Mouse (Mus musculus) neural tube, embryonic 14.5 days (tissue): Measurements from ENCODE around the gene Ttc41. TPM values are rescaled to one million over a fixed set of nuclear protein-coding genes. Genes with fewer than 3 reads are reported as not detected.

ENCODE experiments used
- ATAC-seq: fragments of 200-750 bp; cut with Nextera tagmentation; 2 replicates; pipeline ENCODE4 v1.8.0; 2017; ENCODE audit warnings: low read depth, mild to moderate bottlenecking, moderate TSS enrichment, moderate library complexity
- H3K27ac ChIP-seq: fragments of 300-500 bp; sonication (generic); 2 replicates; pipeline ENCODE4 v1.5.1; 2014; ENCODE audit warnings: low read depth, mild to moderate bottlenecking, control low read depth, low read length, moderate library complexity, mixed read lengths
- H3K27me3 ChIP-seq: fragments of 300-500 bp; sonication (generic); 2 replicates; pipeline ENCODE4 v1.6.1; 2014; ENCODE audit warnings: low read length; ENCODE audit not compliant: control insufficient read depth, insufficient read depth
- H3K36me3 ChIP-seq: fragments of 300-500 bp; sonication (generic); 2 replicates; pipeline ENCODE4 v1.6.1; 2014; ENCODE audit warnings: low read length, mixed read lengths; ENCODE audit not compliant: control insufficient read depth, insufficient read depth
- H3K4me1 ChIP-seq: fragments of 300-500 bp; sonication (generic); 2 replicates; pipeline ENCODE4 v1.6.1; 2014; ENCODE audit warnings: low read length; ENCODE audit not compliant: control insufficient read depth, insufficient read depth
- H3K4me2 ChIP-seq: fragments of 300-500 bp; sonication (generic); 2 replicates; pipeline ENCODE4 v1.6.1; 2014; ENCODE audit warnings: mild to moderate bottlenecking, low read depth, low read length, control low read depth
- H3K4me3 ChIP-seq: fragments of 300-500 bp; sonication (generic); 2 replicates; pipeline ENCODE4 v1.5.1; 2014; ENCODE audit warnings: low read depth, low read length, control low read depth, mixed read lengths
- H3K9ac ChIP-seq: fragments of 300-500 bp; sonication (generic); replicated peaks from 2 replicates; pipeline ENCODE4 v1.6.1; 2014; ENCODE audit warnings: low read depth, mild to moderate bottlenecking, control low read depth, low read length, mixed read lengths
- H3K9me3 ChIP-seq: fragments of 300-500 bp; sonication (generic); 2 replicates; pipeline ENCODE4 v1.6.1; 2016; ENCODE audit warnings: low read length; ENCODE audit not compliant: control insufficient read depth
- WGBS: fragments of 180-500 bp; shearing (Covaris S2); extraction: QIAGEN DNeasy Blood & Tissue Kit; methylation state at CpG from one replicate; pipeline ENCODE4 v1.1.7; 2014; 5-methylcytosine and 5-hydroxymethylcytosine counted together
- polyA plus RNA-seq: library from polyadenylated mRNA; unstranded; fragments of >200 nt; fragmentation: Nextera tagmentation; extraction: Ambion mirVana; gene quantifications from 2 replicates; pipeline ENCODE4 v1.2.1, GENCODE M21; 2014

Ttc41 gene
- polyA plus RNA-seq, 1 experiment from 2014 or later, result 2.0 TPM

DNA sequence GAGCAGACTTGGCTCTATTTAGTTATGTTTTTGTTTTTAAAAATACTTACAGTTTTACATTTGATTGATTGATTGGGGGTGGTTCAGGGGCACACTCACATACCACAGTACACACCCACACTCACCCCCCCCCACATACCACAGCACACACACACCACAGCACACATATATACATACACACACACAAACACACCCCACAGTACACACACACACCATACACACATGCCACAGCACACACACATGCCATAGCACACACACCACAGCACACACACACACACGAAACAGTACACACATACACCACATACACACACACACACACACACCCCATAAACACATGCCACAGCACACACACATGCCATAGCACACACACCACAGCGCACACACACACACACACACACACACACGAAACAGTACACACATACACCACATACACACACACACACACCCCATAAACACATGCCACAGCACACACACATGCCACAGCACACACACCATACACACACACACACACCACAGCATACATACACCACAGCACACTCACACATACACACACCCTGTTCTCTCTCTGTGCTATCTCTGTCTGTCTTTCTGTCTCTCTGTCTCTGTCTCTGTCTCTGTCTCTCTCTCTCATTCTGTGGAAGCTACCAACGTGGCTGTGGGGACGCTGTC is 90.6 kb downstream of the Ttc41 start:
- H3K27ac ChIP-seq, result no peak overlapping the region
- no peak overlapping the region for H3K4me2 ChIP-seq
- WGBS, result 92% methylated on average over 5 of the region's 5 CpGs
- no peaks in the 10 kb centered on the region for H3K4me1 ChIP-seq
- H3K27me3 ChIP-seq, result no peaks in the 10 kb centered on the region
- H3K4me3 ChIP-seq, result no peak overlapping the region
- H3K36me3 ChIP-seq, result no peaks in the 10 kb centered on the region
- H3K9ac ChIP-seq, result no peak overlapping the region
- ATAC-seq, result 0 out of 2 replicates have a peak, but pooled peaks have one; percentile 31
- H3K9me3 ChIP-seq, result no peaks in the 10 kb centered on the region

DNA sequence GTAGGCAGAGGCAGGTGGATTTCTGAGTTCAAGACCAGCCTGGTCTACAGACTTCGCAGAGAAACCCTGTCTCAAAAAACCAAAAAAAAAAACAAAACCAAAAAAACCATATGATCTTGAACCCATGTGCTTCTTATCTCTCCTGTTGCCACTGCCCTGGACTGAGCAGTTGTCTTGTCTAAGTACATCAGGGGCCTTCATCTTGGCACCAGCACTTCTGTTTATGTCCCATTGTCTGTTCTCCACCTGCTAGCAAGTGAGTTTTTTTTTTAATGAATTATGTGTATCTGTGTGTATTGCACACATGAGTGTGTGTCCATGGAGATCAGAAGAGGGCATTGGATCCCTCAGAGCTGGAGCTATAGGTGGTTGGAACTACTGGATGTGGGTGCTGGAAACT is 101.8 kb downstream of the Ttc41 start:
- ATAC-seq, result no peak
- 93% methylated on average over 1 of the region's 1 CpGs for WGBS
- Histone ChIP-seq H3K4me3 (no peak overlapping the region), H3K9ac (no peak overlapping the region), H3K9me3 (no peaks in the 10 kb centered on the region), H3K36me3 (0 out of 2 replicates have a peak, but pooled peaks cover 2% of the 10 kb centered on the region), H3K4me2 (no peak overlapping the region), H3K27me3 (no peaks in the 10 kb centered on the region), H3K4me1 (no peaks in the 10 kb centered on the region), H3K27ac (no peak overlapping the region)

DNA sequence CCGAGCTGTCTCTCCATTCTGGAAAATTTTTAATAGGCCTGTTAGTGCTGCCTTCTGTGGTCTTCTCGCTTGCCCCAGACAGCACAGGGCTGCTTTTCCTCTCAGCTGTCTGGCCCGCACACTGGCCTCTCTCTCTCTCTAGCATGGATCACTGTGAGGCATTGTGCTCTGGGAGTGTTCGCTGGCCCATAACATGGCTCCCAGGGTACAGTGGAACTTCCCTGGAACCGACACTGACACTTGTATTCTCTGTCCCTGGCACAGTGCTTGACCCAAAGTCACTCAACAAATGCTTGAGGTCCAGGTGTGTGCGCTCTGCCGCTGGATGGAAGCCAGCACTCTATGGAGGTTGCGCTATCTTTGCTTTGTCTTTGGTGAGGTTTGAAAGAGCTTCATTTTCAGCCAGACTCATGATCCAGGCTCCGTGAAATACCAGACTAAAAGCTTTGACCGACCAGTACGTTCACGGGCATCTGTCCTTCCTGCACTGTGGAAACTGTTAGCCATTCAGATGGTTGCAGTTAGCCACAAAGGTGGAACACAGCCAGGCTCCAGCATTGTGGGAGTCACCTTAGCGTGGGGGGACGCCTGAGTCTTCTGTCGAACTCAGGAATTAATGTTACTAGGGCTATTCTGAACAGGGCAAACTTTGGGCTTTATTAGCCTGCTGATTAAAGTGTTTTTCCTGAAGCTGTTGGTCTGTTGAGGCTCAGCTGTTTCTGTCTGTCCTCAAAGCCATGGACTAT is 102.6 kb downstream of the Ttc41 start:
- Histone ChIP-seq H3K4me1 (no peaks in the 10 kb centered on the region), H3K4me3 (no peak overlapping the region), H3K9ac (no peak overlapping the region), H3K9me3 (no peaks in the 10 kb centered on the region), H3K27me3 (no peaks in the 10 kb centered on the region), H3K4me2 (no peak overlapping the region), H3K36me3 (0 out of 2 replicates have a peak, but pooled peaks cover 2% of the 10 kb centered on the region), H3K27ac (no peak overlapping the region)
- ATAC-seq, result peak; percentile 52; the same call in 1 of the 2 replicates
- WGBS, result 73% methylated on average over 15 of the region's 15 CpGs

DNA sequence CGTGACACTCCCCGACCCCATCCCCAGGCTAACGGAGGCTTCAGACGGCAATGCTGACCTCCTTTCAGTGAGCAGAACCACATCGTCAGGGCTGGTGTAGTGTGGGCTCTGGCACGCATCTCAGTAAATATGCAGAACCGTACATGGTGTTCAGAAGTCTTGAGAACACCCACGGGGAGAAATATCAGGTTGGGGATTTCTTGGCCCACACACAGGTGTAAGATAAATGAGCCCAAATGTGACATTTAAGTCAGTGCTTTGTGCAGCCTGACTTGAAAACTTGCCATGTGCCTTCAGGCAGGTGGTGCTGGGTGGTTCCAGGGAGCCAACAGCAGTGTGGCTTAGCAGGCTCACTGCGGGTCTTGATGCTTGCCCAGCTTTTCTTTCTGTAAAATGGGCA is 104.4 kb downstream of the Ttc41 start:
- H3K4me3 ChIP-seq, result no peak overlapping the region
- no peaks in the 10 kb centered on the region for H3K27me3 ChIP-seq
- no peak overlapping the region for H3K4me2 ChIP-seq
- no peak for ATAC-seq
- no peak overlapping the region for H3K27ac ChIP-seq
- H3K36me3 ChIP-seq, result peaks cover 2% of the 10 kb centered on the region; the same call in 1 of the 2 replicates
- no peak overlapping the region for H3K9ac ChIP-seq
- H3K9me3 ChIP-seq, result no peaks in the 10 kb centered on the region
- 85% methylated on average over 9 of the region's 9 CpGs for WGBS
- no peaks in the 10 kb centered on the region for H3K4me1 ChIP-seq

DNA sequence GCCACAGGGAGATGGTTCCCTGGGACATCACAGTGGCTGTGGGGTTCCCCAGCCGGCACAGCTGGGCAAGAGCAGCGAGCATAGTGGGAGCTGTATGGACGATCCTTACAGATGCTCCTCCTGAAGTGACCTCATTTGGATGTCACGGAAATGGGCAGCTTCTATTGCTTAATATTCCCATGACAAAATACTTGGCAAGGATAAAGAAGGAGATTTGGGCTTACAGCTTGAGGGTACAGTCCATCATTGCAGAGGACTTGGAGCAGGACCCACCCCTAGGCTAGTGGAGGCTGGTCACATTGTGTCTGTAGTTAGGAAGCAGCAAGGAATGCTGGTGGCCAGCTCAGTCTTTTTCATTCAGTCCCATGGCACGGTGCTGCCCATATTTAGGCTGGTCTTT is 105.0 kb downstream of the Ttc41 start:
- no peak overlapping the region for H3K9ac ChIP-seq
- no peak overlapping the region for H3K27ac ChIP-seq
- peaks cover 2% of the 10 kb centered on the region; the same call in 1 of the 2 replicates for H3K36me3 ChIP-seq
- ATAC-seq, result no peak
- no peak overlapping the region for H3K4me2 ChIP-seq
- 90% methylated on average over 5 of the region's 5 CpGs for WGBS
- H3K27me3 ChIP-seq, result no peaks in the 10 kb centered on the region
- no peak overlapping the region for H3K4me3 ChIP-seq
- H3K9me3 ChIP-seq, result no peaks in the 10 kb centered on the region
- no peaks in the 10 kb centered on the region for H3K4me1 ChIP-seq

DNA sequence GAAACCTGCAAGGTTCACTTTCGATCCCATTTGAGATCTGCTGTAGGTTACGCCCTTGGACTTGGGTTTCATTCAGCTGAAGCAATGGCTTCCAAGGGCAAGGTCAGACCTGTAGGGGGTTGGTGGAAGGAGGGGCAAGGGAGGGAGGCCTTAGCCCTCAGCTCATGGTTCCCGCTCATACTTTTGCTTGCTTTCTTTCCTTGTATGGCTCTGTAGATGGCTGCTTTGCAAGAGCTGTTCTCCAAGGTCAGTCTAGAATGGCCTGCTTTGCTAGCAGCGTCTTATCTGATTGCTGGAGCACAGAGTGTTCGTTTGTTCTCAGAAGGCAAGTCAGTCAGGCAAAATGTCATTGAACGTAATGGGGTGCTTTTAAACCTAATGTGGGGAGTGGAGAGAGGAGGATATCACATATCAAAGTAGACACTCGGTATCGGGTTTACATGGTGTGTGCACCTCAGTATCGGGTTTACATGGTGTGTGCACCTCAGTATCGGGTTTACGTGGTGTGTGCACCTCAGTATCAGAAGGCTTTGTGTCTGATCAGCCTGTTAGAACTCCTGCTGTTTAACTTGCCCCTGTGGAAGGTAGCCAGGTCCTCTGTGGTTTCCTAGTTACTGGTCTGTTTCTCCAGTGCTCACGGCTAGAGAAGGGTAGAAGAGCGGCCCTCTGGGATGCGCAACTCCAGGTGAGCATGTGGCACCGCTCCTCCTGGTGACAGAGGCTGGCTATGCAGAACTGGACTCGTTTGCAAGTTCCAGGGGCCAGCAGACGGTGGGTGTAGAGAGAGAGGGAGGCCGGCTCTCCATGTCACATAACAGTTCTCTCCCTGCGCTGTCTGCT is 108.9 kb downstream of the Ttc41 start:
- 84% methylated on average over 19 of the region's 19 CpGs for WGBS
- no peak for ATAC-seq
- H3K27me3 ChIP-seq, result no peaks in the 10 kb centered on the region
- no peak overlapping the region for H3K4me2 ChIP-seq
- no peak overlapping the region for H3K27ac ChIP-seq
- peaks cover 1% of the 10 kb centered on the region for H3K4me1 ChIP-seq
- no peaks in the 10 kb centered on the region for H3K9me3 ChIP-seq
- H3K36me3 ChIP-seq, result no peaks in the 10 kb centered on the region; the same call in 1 of the 2 replicates
- no peak overlapping the region for H3K9ac ChIP-seq
- H3K4me3 ChIP-seq, result no peak overlapping the region

DNA sequence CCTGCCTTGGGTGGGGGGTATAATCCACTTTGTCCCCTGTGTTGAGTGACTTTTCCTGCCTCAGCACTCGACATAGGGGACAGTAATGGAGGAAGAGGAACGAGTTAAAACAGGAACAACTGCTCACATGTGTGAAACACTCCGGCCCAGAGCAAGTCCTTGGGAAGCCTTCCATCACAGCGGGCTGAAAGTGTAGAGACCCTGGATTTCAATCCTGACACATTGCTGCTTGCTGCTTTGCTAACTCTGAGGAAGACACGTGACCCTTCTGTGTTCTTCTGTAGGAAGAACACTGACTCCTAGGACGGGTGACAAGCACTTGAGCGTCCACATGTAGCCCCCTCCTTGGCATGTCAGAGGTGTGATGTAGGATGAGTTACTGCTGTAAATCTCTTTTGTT is 109.5 kb downstream of the Ttc41 start:
- Histone ChIP-seq H3K27ac (no peak overlapping the region), H3K4me2 (no peak overlapping the region)
- 87% methylated on average over 7 of the region's 7 CpGs for WGBS

DNA sequence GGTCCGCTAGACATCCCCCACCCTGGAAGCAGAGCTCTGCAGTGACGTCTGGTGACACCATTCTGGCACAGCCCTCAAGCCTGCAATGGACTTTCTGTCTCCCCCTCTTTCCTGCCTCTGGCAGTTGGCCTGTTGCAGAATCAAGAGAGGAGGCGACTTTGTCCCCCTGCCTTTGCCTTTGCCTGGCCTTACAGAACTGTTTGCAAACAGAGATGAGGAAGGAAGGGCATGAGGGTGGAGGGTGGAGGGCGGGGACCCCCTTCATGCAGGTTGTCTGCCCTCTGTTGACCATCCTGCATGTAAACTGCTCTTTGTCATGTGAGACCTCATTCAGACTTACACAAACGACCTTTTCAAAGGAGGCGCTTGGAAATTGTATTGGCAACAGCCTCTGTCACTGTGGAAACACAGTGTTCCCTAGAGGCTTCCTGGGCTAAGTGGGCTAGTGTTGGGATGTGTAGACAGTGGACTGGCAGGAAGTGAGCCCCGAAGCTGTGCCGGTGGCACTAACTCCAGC is 114.1 kb downstream of the Ttc41 start:
- H3K4me1 ChIP-seq, result peaks cover 8% of the 10 kb centered on the region
- 9% methylated on average over 8 of the region's 8 CpGs for WGBS
- peak; percentile 90 for ATAC-seq
- no peaks in the 10 kb centered on the region for H3K9me3 ChIP-seq
- H3K27ac ChIP-seq, result peak overlapping the region; percentile 34; the same call in 1 of the 2 replicates
- no peaks in the 10 kb centered on the region; the same call in 1 of the 2 replicates for H3K36me3 ChIP-seq
- H3K9ac ChIP-seq, result 0 out of 2 replicates have a peak overlapping the region, but pooled peaks have one; percentile 25
- H3K4me3 ChIP-seq, result no peak overlapping the region
- no peaks in the 10 kb centered on the region for H3K27me3 ChIP-seq
- peak overlapping the region; percentile 14; the same call in 1 of the 2 replicates for H3K4me2 ChIP-seq

More for the DNA sequence above, 109.5 kb downstream of the Ttc41 start:
- no peaks in the 10 kb centered on the region for H3K9me3 ChIP-seq
- no peak overlapping the region for H3K4me3 ChIP-seq
- no peaks in the 10 kb centered on the region; the same call in 1 of the 2 replicates for H3K36me3 ChIP-seq
- ATAC-seq, result no peak
- H3K4me1 ChIP-seq, result peaks cover 7% of the 10 kb centered on the region
- H3K27me3 ChIP-seq, result no peaks in the 10 kb centered on the region
- H3K9ac ChIP-seq, result no peak overlapping the region
